Mouse (Mus musculus) midbrain, postnatal 0 days (tissue): ENCODE measurements around the gene Syde2. TPM values are rescaled to one million over a fixed set of nuclear protein-coding genes. Genes with fewer than 3 reads are reported as not detected.

Experiments
- ATAC-seq: fragments of 200-750 bp; cut with Nextera tagmentation; 2 replicates; pipeline ENCODE4 v1.8.0; 2017; ENCODE audit warnings: moderate number of reproducible peaks, mild to moderate bottlenecking, moderate TSS enrichment, moderate library complexity; ENCODE audit not compliant: low FRiP score
- DNase-seq: peaks from one replicate; pipeline ENCODE4 v3.0.0-alpha.2; 2015; ENCODE audit warnings: low spot score
- H3K27ac ChIP-seq: fragments of 300-500 bp; sonication (generic); 2 replicates; pipeline ENCODE4 v1.5.1; 2014; ENCODE audit warnings: low read depth, mild to moderate bottlenecking, low read length, mixed read lengths
- H3K27me3 ChIP-seq: fragments of 300-500 bp; sonication (generic); 2 replicates; pipeline ENCODE4 v1.6.1; 2014; ENCODE audit warnings: low read length, control low read depth, mixed read lengths; ENCODE audit not compliant: insufficient read depth
- H3K36me3 ChIP-seq: fragments of 300-500 bp; sonication (generic); 2 replicates; pipeline ENCODE4 v1.6.1; 2014; ENCODE audit warnings: low read length, control low read depth, mixed read lengths; ENCODE audit not compliant: insufficient read depth
- H3K4me1 ChIP-seq: fragments of 300-500 bp; sonication (generic); 2 replicates; pipeline ENCODE4 v1.6.1; 2014; ENCODE audit warnings: mild to moderate bottlenecking, control low read depth, antibody characterized with exemption, low read length, mixed read lengths; ENCODE audit not compliant: insufficient read depth
- H3K4me2 ChIP-seq: fragments of 300-500 bp; sonication (generic); 2 replicates; pipeline ENCODE4 v1.6.1; 2014; ENCODE audit warnings: low read depth, mild to moderate bottlenecking, low read length, mixed read lengths; ENCODE audit not compliant: poor library complexity, severe bottlenecking
- H3K4me3 ChIP-seq: fragments of 300-500 bp; sonication (generic); 2 replicates; pipeline ENCODE4 v1.5.1; 2014; ENCODE audit warnings: low read depth, mild to moderate bottlenecking, low read length, moderate library complexity
- H3K9ac ChIP-seq: fragments of 300-500 bp; sonication (generic); replicated peaks from 2 replicates; pipeline ENCODE4 v1.6.1; 2014; ENCODE audit warnings: mild to moderate bottlenecking, low read length, moderate library complexity, mixed read lengths; ENCODE audit not compliant: poor library complexity, severe bottlenecking
- H3K9me3 ChIP-seq: fragments of 300-500 bp; sonication (generic); 2 replicates; pipeline ENCODE4 v1.6.1; 2016; ENCODE audit warnings: low read length, control low read depth
- CTCF ChIP-seq: IDR thresholded peaks from 2 replicates; pipeline ENCODE4 v1.5.1; 2016; ENCODE audit warnings: antibody characterized with exemption, mild to moderate bottlenecking
- WGBS: fragments of 180-500 bp; shearing (Covaris S2); extraction: QIAGEN DNeasy Blood & Tissue Kit; methylation state at CpG from one replicate; pipeline ENCODE4 v1.1.7; 2014; 5-methylcytosine and 5-hydroxymethylcytosine counted together
- polyA plus RNA-seq: library from polyadenylated mRNA; unstranded; fragments of >200 nt; fragmentation: Nextera tagmentation; extraction: Ambion mirVana; gene quantifications from 2 replicates; pipeline ENCODE4 v1.2.1, GENCODE M21; 2015
- total RNA-seq: library from RNA; depleted of rRNA; stranded (reverse); fragments of >200 nt; gene quantifications from 2 replicates; pipeline ENCODE4 v1.2.3, GENCODE M21; 2014

Syde2 gene
- total and polyA plus RNA-seq, 2 experiments from 2014 or later = 0.32 to 4.2 TPM

- ATAC-seq (no peak), DNase-seq (no peak)
- no peak overlapping the region for H3K4me2 ChIP-seq
- H3K4me3 ChIP-seq = no peak overlapping the region
- 34% methylated on average over 9 of the region's 9 CpGs for WGBS
- no peaks in the 10 kb centered on the region for H3K4me1 ChIP-seq
- H3K27me3 ChIP-seq = no peaks in the 10 kb centered on the region
- no peaks in the 10 kb centered on the region for H3K9me3 ChIP-seq
- H3K9ac ChIP-seq = no peak overlapping the region
- TF ChIP-seq CTCF = no peak
- no peak overlapping the region for H3K27ac ChIP-seq
- H3K36me3 ChIP-seq = no peaks in the 10 kb centered on the region
Measured at GRCm38 (mm10) chr3:146017521-146017920, 29.9 kb downstream of the Syde2 start.

GRCm38 (mm10) chr3:146022232-146022631, 34.6 kb downstream of the Syde2 start:
- Histone ChIP-seq H3K4me2 (no peak overlapping the region), H3K4me1 (no peaks in the 10 kb centered on the region), H3K9me3 (no peaks in the 10 kb centered on the region), H3K27ac (no peak overlapping the region), H3K27me3 (no peaks in the 10 kb centered on the region), H3K4me3 (no peak overlapping the region), H3K9ac (no peak overlapping the region), H3K36me3 (no peaks in the 10 kb centered on the region)
- WGBS = 93% methylated on average over 9 of the region's 9 CpGs
- no peak for TF ChIP-seq CTCF
- no peak for DNase-seq
- no peak for ATAC-seq

- Histone ChIP-seq H3K27me3 (no peaks in the 10 kb centered on the region), H3K9ac (no peak overlapping the region), H3K4me3 (no peak overlapping the region), H3K27ac (no peak overlapping the region), H3K36me3 (no peaks in the 10 kb centered on the region), H3K9me3 (no peaks in the 10 kb centered on the region), H3K4me2 (no peak overlapping the region), H3K4me1 (no peaks in the 10 kb centered on the region)
- 85% methylated on average over 7 of the region's 7 CpGs for WGBS
- DNase-seq = no peak
- no peak for ATAC-seq
- TF ChIP-seq CTCF = no peak
Measured at GRCm38 (mm10) chr3:146024746-146025145, 37.1 kb downstream of the Syde2 start.

GRCm38 (mm10) chr3:146025499-146025898, 37.8 kb downstream of the Syde2 start:
- 95% methylated on average over 6 of the region's 6 CpGs for WGBS
- no peak overlapping the region for H3K9ac ChIP-seq
- DNase-seq (no peak), ATAC-seq (no peak)
- no peak overlapping the region for H3K4me3 ChIP-seq
- TF ChIP-seq CTCF = no peak
- H3K36me3 ChIP-seq = no peaks in the 10 kb centered on the region
- no peak overlapping the region for H3K27ac ChIP-seq
- peaks cover 6% of the 10 kb centered on the region; the same call in 1 of the 2 replicates for H3K4me1 ChIP-seq
- H3K4me2 ChIP-seq = no peak overlapping the region
- no peaks in the 10 kb centered on the region for H3K9me3 ChIP-seq
- no peaks in the 10 kb centered on the region for H3K27me3 ChIP-seq

GRCm38 (mm10) chr3:146027116-146027515, 39.4 kb downstream of the Syde2 start:
- DNase-seq (no peak), ATAC-seq (no peak)
- H3K4me2 ChIP-seq = no peak overlapping the region
- H3K9me3 ChIP-seq = no peaks in the 10 kb centered on the region
- TF ChIP-seq CTCF = no peak
- no peak overlapping the region for H3K4me3 ChIP-seq
- H3K27me3 ChIP-seq = no peaks in the 10 kb centered on the region
- peaks cover 7% of the 10 kb centered on the region; the same call in 1 of the 2 replicates for H3K4me1 ChIP-seq
- H3K36me3 ChIP-seq = no peaks in the 10 kb centered on the region
- no peak overlapping the region for H3K27ac ChIP-seq
- WGBS = 47% methylated on average over 6 of the region's 6 CpGs
- H3K9ac ChIP-seq = no peak overlapping the region

DNA sequence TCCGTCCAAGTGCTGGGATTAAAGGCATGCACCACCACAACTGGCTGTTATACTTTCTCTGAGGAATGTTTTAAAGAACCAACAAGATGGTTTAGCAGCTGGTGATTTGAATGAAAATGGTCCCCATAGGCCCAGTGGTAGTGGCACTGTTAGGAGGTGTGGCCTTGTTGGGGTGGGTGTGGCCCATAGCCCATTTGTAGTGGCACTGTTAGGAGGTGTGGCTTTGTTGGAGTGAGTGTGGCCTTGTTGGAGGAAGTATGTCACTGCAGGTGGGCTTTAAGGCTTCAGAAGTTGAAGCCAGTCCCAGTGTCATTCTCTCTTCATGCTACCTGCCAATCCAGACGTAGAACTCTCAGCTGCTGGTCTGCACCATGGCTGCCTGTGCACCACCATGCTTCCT, 40.7 kb downstream of the Syde2 start:
- H3K9ac ChIP-seq = no peak overlapping the region
- WGBS = 72% methylated on average over 2 of the region's 2 CpGs

More for the DNA sequence above, 40.7 kb downstream of the Syde2 start:
- DNase-seq = no peak
- Histone ChIP-seq H3K4me3 (no peak overlapping the region), H3K9me3 (no peaks in the 10 kb centered on the region), H3K27me3 (no peaks in the 10 kb centered on the region), H3K4me2 (no peak overlapping the region), H3K4me1 (peaks cover 7% of the 10 kb centered on the region; the same call in 1 of the 2 replicates), H3K36me3 (no peaks in the 10 kb centered on the region), H3K27ac (no peak overlapping the region)
- no peak for TF ChIP-seq CTCF
- no peak for ATAC-seq
